8 mouse cellular contexts compared by ENCODE assay signal in the genomic region with DNA sequence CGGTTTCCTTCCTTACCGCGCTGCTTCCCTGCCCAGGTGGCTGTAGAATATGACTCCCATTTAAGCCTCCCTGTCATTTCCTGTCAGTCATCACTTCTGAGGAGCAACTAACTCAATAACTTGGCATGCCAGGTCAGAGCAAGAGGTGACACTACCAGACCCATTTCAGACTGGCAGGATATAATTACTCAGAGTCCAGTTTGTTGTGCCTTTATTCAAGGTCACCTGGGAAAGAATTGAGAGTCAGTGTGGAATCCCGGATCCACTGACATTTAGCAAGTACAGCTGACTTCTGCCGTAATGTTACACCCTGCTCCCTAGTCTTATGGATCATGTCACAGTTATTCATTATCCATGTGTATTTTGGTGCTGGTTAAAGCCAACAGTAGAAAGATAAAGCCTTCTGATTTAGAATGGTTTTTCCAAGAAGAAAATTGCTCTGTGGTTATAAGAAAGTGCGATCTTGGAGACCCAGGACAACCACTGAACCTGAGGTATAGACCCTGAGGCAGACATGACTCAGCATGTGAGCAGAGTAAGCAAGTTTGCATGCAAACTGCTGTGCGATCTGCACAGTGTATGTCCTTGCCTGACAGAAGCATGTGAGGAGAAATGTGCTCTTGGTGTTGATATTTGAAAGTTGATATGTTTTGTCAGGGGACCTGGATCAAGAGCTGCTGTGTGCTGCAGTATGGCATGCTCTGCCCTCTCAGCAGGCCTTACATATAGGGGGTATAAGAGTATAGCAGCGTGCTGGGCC. TPM values are rescaled to one million over a fixed set of nuclear protein-coding genes. Genes with fewer than 3 reads are reported as not detected.
DNase-seq lines count a peak whose midpoint lies in the region; ATAC-seq lines count a peak whose summit lies in the region.

No protein-coding gene starts in this region.

- 56% methylated on average over 8 of the region's 8 CpGs for WGBS in heart, embryonic 13.5 days
- WGBS in heart, embryonic 16.5 days, result 48% methylated on average over 8 of the region's 8 CpGs
- 41% methylated on average over 8 of the region's 8 CpGs for WGBS in liver, embryonic 13.5 days (ENCODE audit: insufficient replicate concordance)

- no peak for DNase-seq in heart, adult 8-10 months (ENCODE audit: low spot score)
- peak; percentile 21 for DNase-seq in R1 (ENCODE audit: low read depth, low spot score)
- DNase-seq in liver, embryonic 13.5 days, result peak; percentile 29
- no peak for DNase-seq in gastrocnemius, postnatal 25 days
- no peak for DNase-seq in urinary bladder, postnatal 4 days (ENCODE audit: low spot score in 2 of 2)

- peak overlapping the region; percentile 86 for H3K4me3 ChIP-seq in heart, embryonic 13.5 days
- H3K4me3 ChIP-seq in heart, embryonic 16.5 days (ENCODE audit: low read length), result peak overlapping the region; percentile 92
- peak overlapping the region; percentile 85 for H3K4me3 ChIP-seq in liver, embryonic 13.5 days (replicated peaks)

- no peak for ATAC-seq in heart, embryonic 13.5 days (ENCODE audit: extremely low read depth, insufficient number of reproducible peaks, low FRiP score, low TSS enrichment)
- ATAC-seq in heart, embryonic 16.5 days (replicated peaks; ENCODE audit: extremely low read depth, insufficient read depth, low FRiP score), result no peak
- peak; percentile 36 for ATAC-seq in liver, embryonic 13.5 days (ENCODE audit: low read depth)
- no peak for ATAC-seq in cerebellum, adult (ENCODE audit: insufficient number of reproducible peaks, low FRiP score, low TSS enrichment)

- H3K4me1 ChIP-seq in heart, embryonic 13.5 days, result peaks cover 40% of the 10 kb centered on the region
- H3K4me1 ChIP-seq in heart, embryonic 16.5 days (ENCODE audit: control insufficient read depth, insufficient read depth, low read length), result peaks cover 20% of the 10 kb centered on the region
- peaks cover 70% of the 10 kb centered on the region for H3K4me1 ChIP-seq in liver, embryonic 13.5 days (replicated peaks)

- no peaks in the 10 kb centered on the region for H3K27me3 ChIP-seq in heart, embryonic 13.5 days (replicated peaks)
- no peaks in the 10 kb centered on the region for H3K27me3 ChIP-seq in heart, embryonic 16.5 days (ENCODE audit: control insufficient read depth, insufficient read depth, low read length)
- no peaks in the 10 kb centered on the region for H3K27me3 ChIP-seq in liver, embryonic 13.5 days

- H3K9ac ChIP-seq in heart, embryonic 13.5 days, result peak overlapping the region; percentile 90
- peak overlapping the region; percentile 89 for H3K9ac ChIP-seq in heart, embryonic 16.5 days (ENCODE audit: low read length)
- peak overlapping the region; percentile 89 for H3K9ac ChIP-seq in liver, embryonic 13.5 days

- H3K4me2 ChIP-seq in heart, embryonic 13.5 days, result peak overlapping the region; percentile 91
- H3K4me2 ChIP-seq in heart, embryonic 16.5 days (ENCODE audit: low read depth, low read length), result peak overlapping the region; percentile 72
- peak overlapping the region; percentile 91 for H3K4me2 ChIP-seq in liver, embryonic 13.5 days

- H3K27ac ChIP-seq in heart, embryonic 13.5 days (replicated peaks), result no peak overlapping the region
- H3K27ac ChIP-seq in heart, embryonic 16.5 days (ENCODE audit: low read length), result no peak overlapping the region
- H3K27ac ChIP-seq in liver, embryonic 13.5 days, result peak overlapping the region; percentile 76

- H3K9me3 ChIP-seq in heart, embryonic 13.5 days, result no peaks in the 10 kb centered on the region
- H3K9me3 ChIP-seq in heart, embryonic 16.5 days (replicated peaks; ENCODE audit: control insufficient read depth, low read length), result no peaks in the 10 kb centered on the region
- no peaks in the 10 kb centered on the region for H3K9me3 ChIP-seq in liver, embryonic 13.5 days (replicated peaks)

- no peaks in the 10 kb centered on the region for H3K36me3 ChIP-seq in heart, embryonic 13.5 days
- H3K36me3 ChIP-seq in heart, embryonic 16.5 days (ENCODE audit: control insufficient read depth, insufficient read depth), result no peaks in the 10 kb centered on the region
- no peaks in the 10 kb centered on the region for H3K36me3 ChIP-seq in liver, embryonic 13.5 days

RNA-seq across cellular contexts. Expression of a gene that starts 1.7 kb away (rescaled TPM):
- polyA plus RNA-seq in heart, embryonic 13.5 days (2015; fragmentation: Nextera tagmentation; extraction: Ambion mirVana), result 6.6 and 8.7 TPM in 2 replicates
- 1 to 10 TPM; 6.4 to 9.5 (median 8.5) TPM for total RNA-seq in heart, adult 8-10 months (2022)
- polyA plus RNA-seq in heart, embryonic 16.5 days (2015; fragmentation: Nextera tagmentation; extraction: Ambion mirVana), result 7.5 and 8.3 TPM in 2 replicates
- 20.6 and 25.3 TPM in 2 replicates for polyA plus RNA-seq in liver, embryonic 13.5 days (2015; fragmentation: Nextera tagmentation; extraction: Ambion mirVana)
- 1 to 10 TPM; 3.3 to 4.0 TPM for total RNA-seq in gastrocnemius, postnatal 25 days (2021)

RNA-seq across cellular contexts. Expression of a gene that starts 24.8 kb away (rescaled TPM):
- polyA plus RNA-seq in heart, embryonic 13.5 days (2015; fragmentation: Nextera tagmentation; extraction: Ambion mirVana), result 8.7 and 9.5 TPM in 2 replicates
- 10 to 100 TPM in 1 of 4 experiments, 1 to 10 TPM in 3; 9.0 to 10.0 (median 10.0) TPM for total RNA-seq in heart, adult 8-10 months (2022)
- 10.8 and 10.9 TPM in 2 replicates for polyA plus RNA-seq in heart, embryonic 16.5 days (2015; fragmentation: Nextera tagmentation; extraction: Ambion mirVana)
- 4.5 and 4.7 TPM in 2 replicates for polyA plus RNA-seq in liver, embryonic 13.5 days (2015; fragmentation: Nextera tagmentation; extraction: Ambion mirVana)
- total RNA-seq in gastrocnemius, postnatal 25 days (2021), result 1 to 10 TPM; 6.3 to 8.2 TPM

RNA-seq across cellular contexts. Expression of a gene that starts 53.4 kb away (rescaled TPM):
- 21.4 and 22.7 TPM in 2 replicates for polyA plus RNA-seq in heart, embryonic 13.5 days (2015; fragmentation: Nextera tagmentation; extraction: Ambion mirVana)
- 1 to 10 TPM; 4.0 to 5.4 (median 4.7) TPM for total RNA-seq in heart, adult 8-10 months (2022)
- polyA plus RNA-seq in heart, embryonic 16.5 days (2015; fragmentation: Nextera tagmentation; extraction: Ambion mirVana), result 21.5 and 21.9 TPM in 2 replicates
- polyA plus RNA-seq in liver, embryonic 13.5 days (2015; fragmentation: Nextera tagmentation; extraction: Ambion mirVana), result 14.1 and 15.4 TPM in 2 replicates
- total RNA-seq in gastrocnemius, postnatal 25 days (2021), result 1 to 10 TPM; 1.6 to 1.8 TPM

RNA-seq across cellular contexts. Expression of a gene that starts 56.7 kb away (rescaled TPM):
- 22.4 and 27.0 TPM in 2 replicates for polyA plus RNA-seq in heart, embryonic 13.5 days (2015; fragmentation: Nextera tagmentation; extraction: Ambion mirVana)
- 10 to 100 TPM; 21.3 to 22.2 (median 21.8) TPM for total RNA-seq in heart, adult 8-10 months (2022)
- polyA plus RNA-seq in heart, embryonic 16.5 days (2015; fragmentation: Nextera tagmentation; extraction: Ambion mirVana), result 27.8 and 30.2 TPM in 2 replicates
- polyA plus RNA-seq in liver, embryonic 13.5 days (2015; fragmentation: Nextera tagmentation; extraction: Ambion mirVana), result 12.1 and 14.2 TPM in 2 replicates
- total RNA-seq in gastrocnemius, postnatal 25 days (2021), result 10 to 100 TPM; 22.7 to 23.6 TPM

Comparison
In these comparisons a context has a peak if more than half of its experiments do, and no peak if none do; other contexts are left out.
1. DNase-seq: peak in R1 (single experiment) and liver, embryonic 13.5 days (single experiment); none in heart, adult 8-10 months (single experiment), gastrocnemius, postnatal 25 days (single experiment) and urinary bladder, postnatal 4 days (0 of 2).
2. Peak in every context shown above with its lines, with median percentiles within 50 percentile points of each other: H3K4me2 ChIP-seq, H3K4me3 ChIP-seq and H3K9ac ChIP-seq.